Mouse (Mus musculus) olfactory bulb, adult 2 months (tissue): ENCODE results near the gene Rsph14.

ENCODE experiments used
- CTCF ChIP-seq: fragments of 200-500 bp; IDR thresholded peaks from 2 replicates; pipeline ENCODE4 v1.5.1; 2012; ENCODE audit warnings: low read depth, mild to moderate bottlenecking, low read length, moderate library complexity; ENCODE audit not compliant: insufficient read depth
- POLR2A ChIP-seq: fragments of 200-500 bp; IDR thresholded peaks from 2 replicates; pipeline ENCODE4 v1.6.1; 2012; ENCODE audit warnings: mild to moderate bottlenecking, low read depth, low read length, moderate library complexity; ENCODE audit not compliant: insufficient read depth

- no peak for TF ChIP-seq POLR2A
- no peak for TF ChIP-seq CTCF
Measured at GRCm38 (mm10) chr10:74967651-74968267, 64.6 kb downstream of the Rsph14 start.
